Mouse (Mus musculus) common myeloid progenitor, adult 5-6 weeks (primary cell): ENCODE measurements around the gene Nacad. TPM values are rescaled to one million over a fixed set of nuclear protein-coding genes. Genes with fewer than 3 reads are reported as not detected.
A peak's percentile ranks its signal among the peaks of the same experiment; 100 is the strongest.

Experiments used
- ATAC-seq: replicated peaks from 2 replicates; pipeline ENCODE4 v1.8.0; 2016; ENCODE audit warnings: low read depth, mild to moderate bottlenecking, moderate TSS enrichment, inconsistent platforms; ENCODE audit not compliant: poor library complexity, severe bottlenecking
- total RNA-seq: library from RNA; stranded (forward); fragments of 200-1000, 187-1606 nt; gene quantifications from 2 replicates; pipeline ENCODE4 v1.2.3, GENCODE M21; 2017

Gene Nacad
- total RNA-seq, 1 experiment from 2014 or later: not detected

DNA sequence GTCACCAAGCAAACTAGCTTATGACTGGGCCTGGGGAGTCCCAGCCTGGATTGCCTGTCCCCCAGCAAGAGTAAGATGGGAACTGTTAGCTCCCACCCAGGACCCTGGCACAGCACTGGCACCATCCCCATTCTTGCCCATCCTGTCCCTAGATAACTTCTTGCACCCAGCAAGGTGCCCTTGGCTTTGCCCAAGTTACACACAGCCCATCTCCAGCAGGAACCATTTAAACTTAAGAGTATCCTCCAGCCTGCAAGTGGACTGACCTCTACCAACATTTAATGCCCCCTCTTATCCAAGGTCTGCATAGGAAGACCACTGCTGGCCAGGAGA is 1.3 kb downstream of the Nacad start:
- ATAC-seq: no peak

DNA sequence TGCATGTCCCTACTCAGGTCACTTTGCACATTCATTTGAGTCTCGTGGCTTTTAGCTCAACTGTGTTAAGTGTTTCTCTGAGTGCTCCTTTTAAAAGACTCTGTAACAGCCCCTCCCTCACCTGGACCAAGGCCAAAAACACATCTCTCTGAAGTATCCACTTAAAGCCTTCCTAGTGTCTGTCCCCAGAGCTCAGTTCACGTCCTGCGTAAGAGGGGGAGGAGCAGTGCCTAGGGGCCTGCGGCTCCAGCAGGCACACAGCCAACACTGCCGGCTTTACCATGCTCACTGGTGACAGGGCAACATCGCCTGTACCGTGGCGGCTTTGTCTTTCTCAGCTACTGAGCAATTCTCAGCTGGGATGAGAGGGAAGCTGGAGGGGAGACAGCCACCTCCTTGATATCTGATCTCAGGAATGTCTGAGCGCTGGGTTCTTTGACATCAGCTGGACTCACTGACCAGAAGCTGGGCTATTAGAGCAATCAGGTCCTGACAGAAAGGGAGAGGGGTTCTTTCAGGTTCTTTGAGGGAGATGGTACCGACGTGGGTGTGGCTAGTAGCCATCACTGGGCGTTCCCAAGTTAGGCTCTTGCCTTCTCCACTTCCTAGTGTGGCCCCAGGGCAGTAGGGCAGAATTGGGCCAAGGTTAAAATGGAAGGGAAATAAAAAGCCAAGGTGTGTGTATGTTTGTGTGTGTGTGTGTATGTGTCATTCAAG is 1.8 kb downstream of the Nacad start:
- ATAC-seq: peak; percentile 57

DNA sequence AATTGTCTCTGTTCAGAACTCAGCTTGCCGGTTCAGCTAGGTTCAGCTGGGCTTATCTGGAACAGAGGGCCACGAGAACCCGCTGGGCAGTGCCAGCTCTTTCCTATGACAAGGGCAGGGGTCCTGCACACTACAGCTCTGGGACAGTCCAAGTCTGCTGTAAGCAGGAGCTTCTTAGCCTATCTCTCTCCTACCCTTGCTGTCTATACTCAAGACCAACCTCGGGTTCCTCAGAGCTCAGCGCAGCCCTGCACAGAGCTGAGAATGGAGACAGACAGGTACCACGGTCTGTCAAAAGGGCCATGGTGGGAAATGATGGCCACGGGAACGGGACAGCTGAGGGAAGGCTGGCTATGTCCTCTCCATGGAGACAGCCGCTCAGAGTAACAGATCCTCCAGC is 2.6 kb downstream of the Nacad start:
- no peak for ATAC-seq

DNA sequence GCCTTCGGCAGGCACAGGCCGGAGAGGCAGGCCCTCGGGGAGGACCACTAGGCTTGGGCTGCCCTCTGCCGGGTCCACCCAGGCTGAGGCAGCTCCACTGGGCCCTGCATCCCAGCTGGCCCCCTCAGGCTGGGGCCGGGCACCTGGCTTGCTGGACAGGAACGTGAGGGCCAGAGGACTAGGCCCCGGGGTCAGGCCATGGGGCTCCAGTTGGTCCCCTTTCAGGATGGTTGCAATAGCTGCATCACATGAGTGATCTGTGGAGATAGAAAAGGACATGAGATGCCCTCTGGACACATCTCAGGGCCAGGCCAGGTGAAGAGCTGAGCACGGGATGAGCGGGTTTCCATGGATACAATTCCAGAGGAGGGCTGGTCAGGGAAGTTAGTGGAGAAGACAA is 3.2 kb downstream of the Nacad start:
- no peak for ATAC-seq

DNA sequence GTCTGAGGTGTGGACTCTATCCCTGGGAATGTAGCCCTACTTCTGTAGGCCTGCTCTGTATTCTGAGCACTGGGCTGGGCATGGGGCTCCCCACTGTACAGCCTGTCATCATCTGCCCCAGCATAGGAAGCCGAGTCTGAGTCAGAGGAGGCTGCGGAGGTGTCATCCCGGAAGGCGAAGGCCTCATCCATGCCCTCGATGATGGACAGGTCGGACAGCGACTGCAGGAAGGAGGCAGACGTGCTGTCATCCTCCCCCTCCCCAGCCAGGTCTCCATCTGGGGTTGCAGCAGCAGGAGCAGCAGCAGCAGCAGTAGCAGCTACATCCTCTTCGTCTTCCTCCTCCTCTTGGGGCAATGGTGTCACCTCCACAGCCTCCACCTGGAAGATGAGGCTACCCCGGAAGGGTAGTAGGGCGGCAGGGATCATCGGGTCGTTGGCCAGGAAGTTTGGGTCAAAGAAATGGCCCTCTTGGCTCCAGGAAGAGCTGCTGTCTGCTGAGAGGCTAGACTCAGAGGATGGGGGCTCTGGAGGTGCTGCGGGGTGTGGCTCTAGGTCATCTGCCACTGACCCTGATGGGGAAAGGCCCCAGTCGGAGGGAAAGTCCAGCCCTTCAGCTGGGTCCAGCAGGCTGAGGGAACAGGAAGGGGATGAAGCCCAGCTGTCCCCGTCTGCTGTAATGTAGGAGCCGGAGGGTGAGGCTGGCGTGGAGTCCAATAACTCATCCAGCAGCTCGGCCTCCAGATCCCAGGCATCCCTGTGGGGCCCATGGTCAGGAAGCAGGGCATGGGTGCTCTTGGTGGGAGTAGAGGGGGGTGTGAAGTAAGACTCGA is 4.0 kb downstream of the Nacad start:
- no peak for ATAC-seq

DNA sequence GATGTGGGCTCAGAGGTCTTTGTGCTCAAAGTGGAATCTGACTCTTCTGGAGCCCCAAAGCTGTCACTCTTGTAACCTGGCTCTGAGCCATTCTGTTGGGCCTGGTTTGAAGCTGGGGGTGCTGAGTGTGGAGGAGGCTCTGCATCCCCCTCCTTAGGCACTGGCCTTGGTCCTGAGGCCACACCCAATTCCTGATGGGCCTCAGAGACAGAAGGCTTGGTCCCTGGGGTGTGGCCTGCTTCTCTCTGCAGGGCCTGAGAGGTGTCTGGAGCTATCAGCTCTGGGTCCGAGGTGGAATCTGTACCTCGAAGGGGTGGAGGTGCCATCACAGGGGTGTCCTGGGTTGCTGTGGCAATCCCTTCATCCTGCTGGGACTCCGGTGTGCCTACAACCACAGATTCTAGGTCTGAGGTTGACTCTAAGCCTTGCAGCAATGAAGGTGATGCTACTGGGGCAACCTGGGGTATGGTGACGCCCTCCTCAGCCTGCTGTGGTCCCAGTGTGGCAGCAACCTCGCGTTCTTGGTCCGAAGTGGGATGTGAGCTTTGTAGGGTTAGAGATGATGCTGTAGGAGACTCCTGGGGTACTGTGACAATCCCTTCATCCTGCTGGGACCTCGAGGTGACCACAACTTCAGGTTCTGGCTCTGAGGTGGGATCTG is 5.4 kb downstream of the Nacad start:
- ATAC-seq: no peak

DNA sequence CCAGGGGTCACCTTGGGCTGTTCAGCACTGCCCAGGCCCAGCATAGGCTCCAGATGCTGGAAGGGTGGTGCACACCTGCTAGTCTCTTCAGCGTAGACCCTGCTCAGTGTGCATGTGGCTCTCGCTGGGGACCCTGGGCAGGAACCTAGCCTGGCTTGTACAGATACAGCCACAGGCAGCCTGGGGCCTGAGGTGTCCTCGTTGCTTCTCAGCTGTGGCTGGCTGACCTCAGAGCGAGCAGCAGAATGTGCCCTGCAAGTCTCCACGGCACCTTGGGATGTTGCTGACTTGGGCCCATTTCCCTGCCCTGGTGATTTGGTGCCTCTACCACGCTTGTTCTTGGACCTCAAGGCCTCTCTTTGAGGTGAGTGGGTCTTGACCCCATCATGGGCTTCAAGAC is 6.0 kb downstream of the Nacad start:
- no peak for ATAC-seq

DNA sequence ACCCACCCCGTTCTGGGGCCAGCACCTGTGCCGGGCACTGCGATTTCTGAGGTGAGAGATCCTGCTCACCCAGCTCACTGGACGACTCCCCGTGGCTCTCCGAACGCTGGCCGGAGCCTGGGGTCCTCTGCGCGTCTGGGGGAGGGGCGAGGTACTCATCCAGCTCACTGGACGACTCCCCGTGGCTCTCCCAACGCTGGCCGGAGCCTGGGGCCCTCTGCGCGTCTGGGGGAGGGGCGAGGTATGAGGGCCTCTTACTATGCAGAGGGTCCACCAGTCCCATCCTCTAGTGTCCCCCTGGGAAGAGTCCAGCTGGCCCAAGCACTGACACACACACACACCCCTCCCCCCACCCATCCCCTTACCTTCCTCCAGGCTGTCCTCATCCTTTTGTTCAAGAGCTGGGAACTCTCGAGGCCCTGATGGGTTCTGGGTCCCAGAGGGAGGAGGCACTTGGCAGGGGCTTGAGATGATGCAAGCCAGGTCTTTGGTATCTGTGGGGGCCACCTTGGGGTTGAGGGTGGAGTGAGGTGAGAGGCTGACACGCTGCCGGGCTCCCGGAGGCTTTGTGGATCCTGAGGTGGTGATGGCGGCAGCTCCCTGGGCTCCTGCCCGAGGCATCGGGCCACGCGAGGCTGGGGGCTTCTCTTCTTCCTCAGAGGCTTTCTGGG is 6.7 kb downstream of the Nacad start:
- no peak for ATAC-seq

DNA sequence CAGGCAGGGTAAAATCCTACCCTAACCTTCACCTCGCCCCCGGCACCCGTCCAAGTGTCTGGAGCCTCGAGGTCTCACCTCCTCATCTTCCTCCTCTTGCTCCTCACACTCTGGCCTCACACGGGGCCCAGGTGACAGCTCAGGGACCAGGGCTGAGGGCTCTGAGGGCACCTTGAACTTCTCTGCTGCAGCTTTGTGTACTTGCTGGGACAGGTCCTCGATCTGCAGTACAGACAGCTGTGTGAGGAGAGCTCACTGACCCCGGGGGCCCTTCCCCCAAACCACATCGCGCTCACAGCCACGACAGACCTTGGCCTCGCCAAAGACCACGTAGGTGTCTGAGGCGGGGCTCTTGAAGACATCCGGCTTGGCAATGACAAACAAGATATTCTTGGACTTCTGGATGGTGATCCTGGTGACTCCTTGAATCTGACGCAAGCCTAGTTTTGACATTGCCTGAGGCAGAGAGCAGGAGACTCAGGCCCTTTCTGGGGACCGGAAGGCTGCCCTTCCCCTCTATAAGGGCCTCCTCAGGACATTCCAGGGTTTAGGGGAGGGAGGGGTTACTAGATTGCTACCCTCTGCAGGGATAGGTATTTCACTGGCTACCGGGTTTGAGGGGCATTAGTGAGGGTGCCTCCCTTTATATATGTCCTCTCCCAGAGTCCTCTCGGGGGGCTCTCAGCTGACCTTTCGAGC is 7.5 kb downstream of the Nacad start:
- ATAC-seq: no peak

DNA sequence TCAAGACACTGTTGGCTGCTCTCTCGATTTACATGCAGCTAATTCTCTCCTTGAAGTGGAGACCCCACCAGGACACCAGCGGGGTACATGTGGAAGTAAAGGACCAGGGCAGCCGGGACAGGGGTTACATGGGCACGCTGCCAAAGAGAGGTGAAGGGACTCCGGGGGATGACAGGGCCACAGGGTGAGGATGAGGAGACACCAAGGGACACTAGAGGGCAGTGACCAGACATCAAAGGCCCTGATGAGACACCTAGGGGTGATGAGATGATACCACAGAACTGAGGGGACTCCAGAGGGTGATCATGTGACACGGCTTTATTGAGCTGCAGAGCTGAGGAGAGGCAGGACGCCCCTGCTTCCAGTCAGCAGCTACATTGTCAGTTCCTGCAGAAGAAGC is 8.3 kb downstream of the Nacad start:
- no peak; the same call in 1 of the 2 replicates for ATAC-seq

DNA sequence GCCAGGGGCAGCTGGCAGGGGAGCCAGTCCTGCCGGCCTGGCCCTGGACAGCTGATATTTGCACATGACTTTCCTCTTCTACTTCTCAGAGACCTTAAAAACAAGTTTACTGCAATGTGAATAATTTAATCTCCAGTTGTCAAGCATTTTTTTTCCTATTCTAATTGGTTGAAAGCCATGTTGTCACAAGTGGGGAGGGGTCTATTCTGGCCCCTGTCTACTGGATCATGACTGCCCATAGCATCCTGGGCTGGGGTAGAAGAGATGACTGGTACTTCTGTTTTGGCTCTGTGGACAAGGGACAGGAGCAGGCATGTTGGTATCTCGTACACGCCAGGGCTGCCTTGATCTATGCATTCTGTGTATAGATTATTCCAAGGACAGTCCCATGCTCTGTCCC is 9.2 kb downstream of the Nacad start:
- ATAC-seq: no peak

DNA sequence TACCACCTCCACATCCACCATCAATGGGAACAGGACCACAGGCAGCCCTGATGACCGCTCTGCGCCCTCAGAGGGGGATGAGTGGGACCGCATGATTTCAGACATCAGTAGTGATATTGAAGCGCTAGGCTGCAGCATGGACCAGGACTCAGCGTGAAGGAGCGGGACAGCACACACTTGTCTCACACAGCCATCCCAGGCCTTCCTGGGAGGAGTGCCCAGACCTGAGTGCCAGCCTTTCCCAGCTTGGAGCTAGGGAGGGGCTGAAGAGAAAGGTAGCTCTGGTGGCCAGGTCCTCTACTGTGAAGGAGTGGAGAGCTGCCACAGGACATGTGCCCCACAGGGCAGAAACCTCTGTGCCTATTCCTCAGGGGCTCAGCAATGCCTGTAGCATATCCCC is 9.6 kb downstream of the Nacad start:
- ATAC-seq: no peak

DNA sequence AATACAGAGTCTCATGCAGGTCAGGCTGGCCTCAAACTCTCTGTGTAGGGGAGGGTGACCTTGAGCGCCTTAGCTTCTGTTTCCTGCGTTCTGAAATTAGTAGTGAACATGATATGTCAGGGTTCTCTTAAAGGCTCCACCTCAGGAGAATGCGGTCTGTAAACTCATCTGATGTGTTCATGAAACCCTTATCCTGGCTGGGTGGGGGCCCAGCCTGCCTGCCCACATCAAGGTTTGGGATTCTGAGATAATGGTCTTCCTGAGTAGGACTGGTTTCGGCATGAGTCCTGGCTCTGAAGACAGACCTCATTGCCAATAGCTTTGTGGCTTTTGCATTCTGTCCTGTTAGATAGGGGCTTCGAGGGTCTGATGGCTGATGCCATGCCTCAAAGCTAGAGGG is 10.5 kb downstream of the Nacad start:
- ATAC-seq: peak; percentile 10

DNA sequence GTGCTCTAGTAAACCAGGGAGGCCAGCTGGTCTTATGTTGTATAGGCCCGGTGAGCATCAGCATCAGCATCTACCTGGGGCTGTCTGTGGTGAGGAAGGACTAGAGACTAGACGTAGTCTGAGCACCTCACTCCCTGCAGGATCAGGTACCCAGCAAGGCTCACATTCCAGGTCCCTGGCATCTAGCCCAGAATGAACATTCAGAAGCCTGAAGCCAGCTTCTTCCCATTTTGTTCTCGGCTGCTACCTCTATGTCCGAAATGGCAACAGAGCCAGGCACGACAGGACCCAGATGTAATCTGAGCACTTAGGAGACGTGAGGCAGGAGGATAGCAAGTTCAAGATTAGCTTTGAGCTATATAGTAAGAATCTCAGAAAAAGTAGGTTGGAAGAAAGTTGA is 11.0 kb downstream of the Nacad start:
- no peak for ATAC-seq

DNA sequence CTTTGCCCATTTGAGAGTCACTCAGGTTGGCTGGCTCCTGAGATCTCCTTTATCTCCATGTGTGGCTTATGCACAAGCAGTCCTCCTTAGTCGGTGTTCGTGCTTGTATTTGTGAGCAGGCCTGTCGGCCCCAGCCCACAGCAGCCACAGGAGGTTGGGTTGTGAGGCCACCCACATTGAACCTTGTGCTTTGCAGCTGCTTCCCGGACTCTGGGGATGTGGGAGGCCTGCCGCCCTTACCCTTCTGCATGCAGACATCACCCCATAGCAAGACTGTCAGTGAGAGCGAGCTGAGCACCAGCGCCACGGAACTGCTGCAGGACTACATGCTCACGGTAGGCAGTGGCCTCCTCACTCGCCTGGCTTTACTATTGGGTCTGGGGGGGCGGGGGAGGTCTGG is 12.4 kb downstream of the Nacad start:
- no peak for ATAC-seq

DNA sequence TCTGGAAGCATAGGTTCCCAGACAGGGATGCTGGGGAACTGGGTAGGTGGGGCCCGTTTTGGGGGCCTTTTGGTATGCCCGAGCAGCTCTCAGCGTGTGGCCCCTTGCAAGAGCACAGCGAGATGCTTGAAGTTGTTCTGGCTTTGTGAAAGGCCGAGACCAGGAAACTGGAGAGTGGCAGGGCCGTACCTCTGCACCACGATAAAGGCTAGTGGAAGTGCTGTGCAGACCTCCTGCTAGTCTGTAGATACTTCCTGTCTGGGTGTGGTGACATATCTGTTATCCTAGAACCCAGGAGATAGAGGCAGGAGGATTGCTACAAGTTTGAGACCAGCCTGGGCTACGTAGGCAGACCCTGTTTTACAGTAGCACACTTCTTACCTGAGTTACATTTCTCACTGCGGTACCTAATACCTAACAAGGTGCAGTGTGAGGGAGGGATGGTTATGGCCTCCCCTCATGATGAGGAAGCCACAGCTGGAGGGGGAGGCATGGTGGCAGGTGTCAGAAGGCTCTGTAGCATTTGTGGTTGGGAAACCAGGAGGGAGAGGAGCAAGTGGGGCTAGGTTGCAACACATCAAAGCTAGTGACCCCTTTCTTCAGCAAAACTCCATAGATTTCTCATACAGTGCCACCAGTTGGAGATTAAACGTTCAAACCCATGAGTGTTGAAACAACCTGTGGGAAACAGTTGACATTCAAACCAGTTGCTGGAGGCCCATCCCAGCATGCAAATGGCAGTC is 14.7 kb downstream of the Nacad start:
- no peak for ATAC-seq

DNA sequence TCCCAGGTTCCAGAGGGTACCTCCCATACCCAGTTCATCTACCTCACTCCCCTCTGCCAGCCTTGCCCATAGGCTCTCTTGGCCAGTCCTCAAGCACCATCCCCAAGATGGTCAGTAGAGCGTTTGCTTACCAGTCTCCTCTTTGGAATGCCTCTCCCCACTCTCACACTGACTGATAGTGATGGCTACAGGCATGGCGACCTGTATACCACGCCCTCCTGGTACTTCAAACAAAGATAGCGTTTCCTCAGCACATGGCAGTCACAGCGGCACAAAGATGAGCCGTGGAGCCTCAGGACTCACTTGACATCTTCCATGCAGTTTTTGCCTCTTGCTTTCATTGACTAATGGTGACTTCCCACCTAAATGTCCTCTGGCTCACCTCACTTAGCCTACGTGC is 16.0 kb downstream of the Nacad start:
- no peak for ATAC-seq

DNA sequence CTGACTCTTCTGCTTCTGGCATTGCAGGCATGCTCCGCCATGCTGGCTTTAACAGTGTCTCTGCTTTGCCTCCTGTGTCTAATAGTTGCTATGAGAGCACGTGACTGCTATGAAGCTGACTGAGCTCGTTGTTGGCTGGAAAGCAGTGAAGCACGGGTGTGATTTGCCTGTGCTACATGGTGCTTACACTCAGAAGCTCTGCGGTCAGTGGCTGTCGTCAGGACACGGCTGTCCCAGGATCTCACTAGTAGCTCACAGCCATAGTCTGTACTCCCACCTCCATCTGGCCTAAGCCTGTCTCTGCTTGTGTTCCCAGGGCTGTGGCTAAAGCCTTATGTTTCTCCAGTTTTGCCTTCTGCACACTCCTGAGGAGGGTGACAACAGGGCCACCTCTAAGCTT is 17.6 kb downstream of the Nacad start:
- no peak for ATAC-seq

DNA sequence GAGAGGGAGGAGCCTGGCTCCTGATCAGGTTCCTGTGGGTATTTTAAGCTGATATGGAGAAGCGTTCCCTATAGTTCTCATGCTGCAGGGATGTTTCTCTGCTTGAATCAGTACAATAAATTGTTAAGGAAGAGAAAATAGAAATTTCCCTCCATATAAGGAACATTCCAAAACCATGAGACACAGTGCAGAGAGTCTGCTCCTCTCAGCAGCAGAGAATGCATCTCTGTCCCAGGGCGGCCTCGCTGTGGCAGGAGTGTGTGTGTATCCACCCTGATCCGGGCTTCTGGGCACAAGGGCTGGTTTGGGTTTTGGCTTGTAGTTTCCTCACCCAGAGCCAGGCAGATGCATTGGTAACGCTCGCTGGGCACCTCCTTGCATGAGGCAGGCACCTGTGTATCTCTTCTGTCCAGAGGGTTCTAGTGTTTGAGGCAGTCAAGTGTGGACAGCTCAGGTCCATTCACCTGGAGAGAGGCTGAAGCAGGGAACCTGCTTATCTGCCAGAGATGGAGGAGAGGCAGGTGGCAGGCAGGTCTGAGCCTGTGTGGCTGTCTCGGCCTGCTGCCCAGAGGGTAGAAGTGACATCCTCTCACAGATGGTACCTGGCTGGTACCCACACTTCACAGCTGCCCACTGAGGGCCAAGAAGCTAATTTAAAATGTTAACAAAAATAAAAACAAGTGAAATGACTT is 18.5 kb downstream of the Nacad start:
- no peak for ATAC-seq
